ENCODE assay signal across 26 mouse cellular contexts in the genomic region with DNA sequence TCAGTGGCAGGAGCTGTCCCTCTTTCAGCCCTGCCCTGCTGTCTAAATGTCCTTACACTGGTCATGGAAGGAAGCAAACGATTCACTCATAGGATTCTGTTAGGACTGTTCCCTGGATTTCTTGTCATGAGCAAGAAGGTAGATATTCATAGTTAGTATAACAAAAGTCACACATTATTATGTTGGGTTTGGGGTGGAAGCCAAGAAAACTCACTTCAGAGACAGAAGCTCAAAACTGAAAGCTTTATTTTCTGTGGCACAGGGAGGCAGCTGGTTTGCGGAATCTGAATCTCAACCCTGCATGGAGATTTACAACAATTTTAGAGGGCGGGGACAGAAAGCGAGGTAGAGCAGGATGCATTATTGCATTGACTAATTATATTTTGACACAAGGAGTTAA.
A peak's percentile ranks its signal among the peaks of the same experiment; 100 is the strongest.
DNase-seq lines count a peak whose midpoint lies in the region; ATAC-seq and TF ChIP-seq lines count a peak whose summit lies in the region.
"Had no signal": no experiment of that assay in that cellular context is flagged by ENCODE, and none has a peak within 500 bp of the region (broad histone marks: within the 10 kb centered on the region; RNA-seq: fewer than 3 reads in every experiment).

No protein-coding gene starts in this region.

- no peak for TF ChIP-seq CTCF in liver, adult 2 months (IDR thresholded peaks at IDR 0.05; ENCODE audit: low read depth, low read length)
- TF ChIP-seq CTCF in liver, postnatal 0 days (IDR thresholded peaks at IDR 0.05; ENCODE audit: low read depth): no peak
- no peak for TF ChIP-seq CTCF in stomach, postnatal 0 days (IDR thresholded peaks at IDR 0.05; ENCODE audit: low read depth)

- no peak for TF ChIP-seq POLR2A in liver, adult 2 months (IDR thresholded peaks at IDR 0.05; ENCODE audit: extremely low read depth, insufficient read depth, low read length)

- no peak for TF ChIP-seq EP300 in liver, postnatal 0 days (IDR thresholded peaks at IDR 0.05; ENCODE audit: low read depth)
- no peak for TF ChIP-seq EP300 in stomach, postnatal 0 days (optimal IDR thresholded peaks at IDR 0.05)

- H3K9me3 ChIP-seq in kidney, embryonic 15.5 days (replicated peaks): no peaks in the 10 kb centered on the region
- no peaks in the 10 kb centered on the region for H3K9me3 ChIP-seq in kidney, embryonic 14.5 days (ENCODE audit: control insufficient read depth, low read length)
- H3K9me3 ChIP-seq in liver, postnatal 0 days (ENCODE audit: low read length): no peaks in the 10 kb centered on the region
- H3K9me3 ChIP-seq in stomach, embryonic 16.5 days (replicated peaks; ENCODE audit: control insufficient read depth, low read length): no peaks in the 10 kb centered on the region
- no peaks in the 10 kb centered on the region for H3K9me3 ChIP-seq in stomach, postnatal 0 days (ENCODE audit: control insufficient read depth, low read length)
- H3K9me3 ChIP-seq: embryonic facial prominence, embryonic 12.5 days; embryonic facial prominence, embryonic 15.5 days; G1E; hindbrain, embryonic 12.5 days; hindbrain, embryonic 15.5 days had no signal

- no peak overlapping the region for H3K4me3 ChIP-seq in kidney, embryonic 15.5 days (replicated peaks)
- H3K4me3 ChIP-seq in kidney, embryonic 14.5 days (ENCODE audit: low read length): no peak overlapping the region
- no peak overlapping the region for H3K4me3 ChIP-seq in liver, adult 2 months (ENCODE audit: insufficient read depth, low read depth, low read length)
- no peak overlapping the region for H3K4me3 ChIP-seq in liver, postnatal 0 days (ENCODE audit: low read depth, low read length)
- no peak overlapping the region for H3K4me3 ChIP-seq in stomach, embryonic 16.5 days (replicated peaks; ENCODE audit: low read length)
- no peak overlapping the region for H3K4me3 ChIP-seq in stomach, postnatal 0 days (ENCODE audit: low read depth, low read length)
- H3K4me3 ChIP-seq: embryonic facial prominence, embryonic 12.5 days; embryonic facial prominence, embryonic 15.5 days; gastrocnemius, adult 2 months; hindbrain, embryonic 12.5 days; hindbrain, embryonic 15.5 days had no signal

- no peak overlapping the region for H3K9ac ChIP-seq in kidney, embryonic 15.5 days
- H3K9ac ChIP-seq in kidney, embryonic 14.5 days (ENCODE audit: low read depth, low read length): no peak overlapping the region
- H3K9ac ChIP-seq in liver, adult 2 months (ENCODE audit: low read depth, low read length): no peak overlapping the region
- no peak overlapping the region for H3K9ac ChIP-seq in liver, postnatal 0 days (replicated peaks)
- no peak overlapping the region for H3K9ac ChIP-seq in stomach, embryonic 16.5 days (ENCODE audit: low read length)
- no peak overlapping the region for H3K9ac ChIP-seq in stomach, postnatal 0 days (ENCODE audit: low read length)
- H3K9ac ChIP-seq: embryonic facial prominence, embryonic 12.5 days; embryonic facial prominence, embryonic 15.5 days; forebrain, postnatal 0 days; hindbrain, embryonic 12.5 days; hindbrain, embryonic 15.5 days had no signal

- peaks cover 14% of the 10 kb centered on the region; the same call in 1 of the 2 replicates for H3K4me1 ChIP-seq in kidney, embryonic 15.5 days
- H3K4me1 ChIP-seq in kidney, embryonic 14.5 days (ENCODE audit: control insufficient read depth, insufficient read depth, low read length): peaks cover 12% of the 10 kb centered on the region; the same call in 1 of the 2 replicates
- H3K4me1 ChIP-seq in liver, adult 2 months (ENCODE audit: control insufficient read depth, insufficient read depth, low read length): peaks cover 34% of the 10 kb centered on the region
- no peaks in the 10 kb centered on the region for H3K4me1 ChIP-seq in liver, postnatal 0 days (ENCODE audit: insufficient read depth)
- peaks cover 6% of the 10 kb centered on the region; the same call in 1 of the 2 replicates for H3K4me1 ChIP-seq in stomach, embryonic 16.5 days (ENCODE audit: control insufficient read depth, insufficient read depth, low read length)
- H3K4me1 ChIP-seq in stomach, postnatal 0 days (replicated peaks; ENCODE audit: control insufficient read depth, insufficient read depth): no peaks in the 10 kb centered on the region
- H3K4me1 ChIP-seq: embryonic facial prominence, embryonic 12.5 days; embryonic facial prominence, embryonic 15.5 days; hindbrain, embryonic 12.5 days; hindbrain, embryonic 15.5 days had no signal

- DNase-seq in liver, adult 2 months (ENCODE audit: extremely low read depth, low read depth, low spot score): no peak
- no peak for DNase-seq in liver, postnatal 0 days
- no peak for DNase-seq in stomach, postnatal 0 days (ENCODE audit: low spot score)
- DNase-seq: adrenal gland, adult 2 months; adrenal gland, postnatal 14 days; B cell, adult 2 months; cerebellum, adult 11 months; cerebellum, adult 2 months; cerebellum, adult 9-11 months; cerebellum, postnatal 25 days; forebrain, postnatal 0 days; gastrocnemius, adult 2 months; gastrocnemius, postnatal 14 days; heart, adult 11 months had no signal

- no peak for ATAC-seq in kidney, embryonic 15.5 days (replicated peaks; ENCODE audit: low FRiP score)
- no peak for ATAC-seq in kidney, embryonic 14.5 days (ENCODE audit: low FRiP score, low TSS enrichment)
- ATAC-seq in liver, postnatal 0 days: no peak
- no peak for ATAC-seq in stomach, embryonic 16.5 days (ENCODE audit: insufficient read depth, low FRiP score)
- ATAC-seq in stomach, postnatal 0 days (ENCODE audit: low FRiP score, low TSS enrichment): no peak
- ATAC-seq: forebrain, embryonic 14.5 days; forebrain, postnatal 0 days; Patski had no signal

- H3K79me2 ChIP-seq in liver, adult 2 months (ENCODE audit: control insufficient read depth, insufficient read depth, low read length): peaks cover 14% of the 10 kb centered on the region; the same call in 1 of the 2 replicates

- 83% methylated on average over 4 of the region's 4 CpGs for WGBS in kidney, embryonic 15.5 days
- 84% methylated on average over 4 of the region's 4 CpGs for WGBS in kidney, embryonic 14.5 days
- 81% methylated on average over 4 of the region's 4 CpGs for WGBS in liver, adult 2 months
- 81% methylated on average over 4 of the region's 4 CpGs for WGBS in liver, postnatal 0 days (ENCODE audit: insufficient replicate concordance)
- 81% methylated on average over 4 of the region's 4 CpGs for WGBS in stomach, embryonic 16.5 days
- WGBS in stomach, postnatal 0 days: 68% methylated on average over 4 of the region's 4 CpGs

- H3K36me3 ChIP-seq in kidney, embryonic 15.5 days: peaks cover 8% of the 10 kb centered on the region
- peaks cover 4% of the 10 kb centered on the region; the same call in 1 of the 2 replicates for H3K36me3 ChIP-seq in kidney, embryonic 14.5 days (ENCODE audit: control insufficient read depth, insufficient read depth, low read length)
- 0 out of 2 replicates have a peak, but pooled peaks cover 5% of the 10 kb centered on the region for H3K36me3 ChIP-seq in liver, adult 2 months (ENCODE audit: control insufficient read depth, insufficient read depth, low read length)
- peaks cover 3% of the 10 kb centered on the region for H3K36me3 ChIP-seq in liver, postnatal 0 days (replicated peaks; ENCODE audit: insufficient read depth, low read length)
- no peaks in the 10 kb centered on the region for H3K36me3 ChIP-seq in stomach, embryonic 16.5 days (ENCODE audit: control insufficient read depth, insufficient read depth, low read length)
- no peaks in the 10 kb centered on the region; the same call in 1 of the 2 replicates for H3K36me3 ChIP-seq in stomach, postnatal 0 days (ENCODE audit: control insufficient read depth, insufficient read depth, low read length)

- H3K27me3 ChIP-seq in kidney, embryonic 15.5 days: no peaks in the 10 kb centered on the region
- H3K27me3 ChIP-seq in kidney, embryonic 14.5 days (ENCODE audit: control insufficient read depth, insufficient read depth, low read length): no peaks in the 10 kb centered on the region
- H3K27me3 ChIP-seq in liver, adult 2 months (ENCODE audit: control insufficient read depth, insufficient read depth, low read length): no peaks in the 10 kb centered on the region
- no peaks in the 10 kb centered on the region for H3K27me3 ChIP-seq in liver, postnatal 0 days (ENCODE audit: insufficient read depth, low read length)
- no peaks in the 10 kb centered on the region for H3K27me3 ChIP-seq in stomach, embryonic 16.5 days (ENCODE audit: control insufficient read depth, insufficient read depth, low read length)
- H3K27me3 ChIP-seq in stomach, postnatal 0 days (ENCODE audit: control insufficient read depth, insufficient read depth, low read length): no peaks in the 10 kb centered on the region
- H3K27me3 ChIP-seq: CH12.LX; embryonic facial prominence, embryonic 12.5 days; embryonic facial prominence, embryonic 15.5 days; hindbrain, embryonic 12.5 days; hindbrain, embryonic 15.5 days; Patski had no signal

- peak overlapping the region; percentile 58; the same call in 1 of the 2 replicates for H3K27ac ChIP-seq in kidney, embryonic 15.5 days
- no peak overlapping the region for H3K27ac ChIP-seq in kidney, embryonic 14.5 days (ENCODE audit: low read depth, low read length)
- peak overlapping the region; percentile 44; the same call in 1 of the 2 replicates for H3K27ac ChIP-seq in liver, adult 2 months (replicated peaks; ENCODE audit: insufficient read depth, low read depth, low read length)
- no peak overlapping the region for H3K27ac ChIP-seq in liver, postnatal 0 days (ENCODE audit: low read depth)
- H3K27ac ChIP-seq in stomach, embryonic 16.5 days (ENCODE audit: low read length): 0 out of 2 replicates have a peak overlapping the region, but pooled peaks have one; percentile 8
- H3K27ac ChIP-seq in stomach, postnatal 0 days (replicated peaks): no peak overlapping the region
- H3K27ac ChIP-seq: embryonic facial prominence, embryonic 12.5 days; embryonic facial prominence, embryonic 15.5 days; gastrocnemius, adult 2 months; hindbrain, embryonic 12.5 days; hindbrain, embryonic 15.5 days had no signal

- no peak overlapping the region for H3K4me2 ChIP-seq in kidney, embryonic 15.5 days
- no peak overlapping the region for H3K4me2 ChIP-seq in kidney, embryonic 14.5 days (replicated peaks; ENCODE audit: low read depth, low read length)
- H3K4me2 ChIP-seq in liver, postnatal 0 days (ENCODE audit: low read depth, low read length): no peak overlapping the region
- H3K4me2 ChIP-seq in stomach, embryonic 16.5 days (ENCODE audit: low read depth, low read length): no peak overlapping the region
- H3K4me2 ChIP-seq in stomach, postnatal 0 days (replicated peaks; ENCODE audit: low read depth): no peak overlapping the region
- H3K4me2 ChIP-seq: embryonic facial prominence, embryonic 12.5 days; embryonic facial prominence, embryonic 15.5 days; heart, embryonic 11.5 days; hindbrain, embryonic 12.5 days; hindbrain, embryonic 15.5 days had no signal

Comparison
In these comparisons a context has a peak if more than half of its experiments do, and no peak if none do; other contexts are left out.
1. H3K27ac ChIP-seq: peak in kidney, embryonic 15.5 days (single experiment), liver, adult 2 months (single experiment) and stomach, embryonic 16.5 days (single experiment); none in kidney, embryonic 14.5 days (single experiment), liver, postnatal 0 days (single experiment) and stomach, postnatal 0 days (single experiment).